Mouse (Mus musculus): Measurements from ENCODE around the gene Txndc8.

GRCm38 (mm10) chr4:57964143-57964542 lies 44.8 kb downstream of the Txndc8 start:
- TF ChIP-seq POLR2A (IDR thresholded peaks at IDR 0.05; ENCODE audit: insufficient read depth, low read depth, low read length) = no peak
- no peak for TF ChIP-seq CTCF (IDR thresholded peaks at IDR 0.05; ENCODE audit: insufficient read depth, low read depth, low read length)

Data from olfactory bulb, adult 2 months (tissue).